Mouse (Mus musculus): Measurements from ENCODE around the gene Picalm. TPM values are rescaled to one million over a fixed set of nuclear protein-coding genes. Genes with fewer than 3 reads are reported as not detected.
A peak's percentile ranks its signal among the peaks of the same experiment; 100 is the strongest.
"Not testable (repeated sequence)": the region's sequence is repeated elsewhere in the genome, so short reads cannot be mapped to it uniquely, and the experiment has no call there.

Gene Picalm
- polyA plus RNA-seq, 3 experiments from 2014 or later, result 60.5 to 86.9 (median 80.0) TPM

GRCm38 (mm10) chr7:90132322-90132721 is 2.3 kb downstream of the Picalm start:
- no peak for ATAC-seq

GRCm38 (mm10) chr7:90136736-90137135 is 6.7 kb downstream of the Picalm start:
- no peak for ATAC-seq

GRCm38 (mm10) chr7:90138359-90138758 is 8.3 kb downstream of the Picalm start:
- peak; percentile 74 for ATAC-seq

GRCm38 (mm10) chr7:90140290-90140689 is 10.3 kb downstream of the Picalm start:
- ATAC-seq, result no peak

- ATAC-seq, result no peak
Measured at GRCm38 (mm10) chr7:90144275-90144674, 14.3 kb downstream of the Picalm start.

- no peak for ATAC-seq
Measured at GRCm38 (mm10) chr7:90144971-90145370, 15.0 kb downstream of the Picalm start.

GRCm38 (mm10) chr7:90145376-90145775 is 15.4 kb downstream of the Picalm start:
- ATAC-seq, result no peak

- ATAC-seq, result no peak
Measured at GRCm38 (mm10) chr7:90145897-90146296, 15.9 kb downstream of the Picalm start.

GRCm38 (mm10) chr7:90146321-90146720 is 16.3 kb downstream of the Picalm start:
- peak; percentile 75 for ATAC-seq

GRCm38 (mm10) chr7:90148023-90148422 is 18.0 kb downstream of the Picalm start:
- no peak for ATAC-seq

GRCm38 (mm10) chr7:90148516-90148915 is 18.5 kb downstream of the Picalm start:
- ATAC-seq, result no peak

- peak; percentile 69 for ATAC-seq
Measured at GRCm38 (mm10) chr7:90150311-90150710, 20.3 kb downstream of the Picalm start.

GRCm38 (mm10) chr7:90158034-90158433 is 28.0 kb downstream of the Picalm start:
- ATAC-seq, result no peak

- ATAC-seq, result no peak
Measured at GRCm38 (mm10) chr7:90160598-90160997, 30.6 kb downstream of the Picalm start.

GRCm38 (mm10) chr7:90164276-90164675 is 34.3 kb downstream of the Picalm start:
- no peak for ATAC-seq

- ATAC-seq, result no peak
Measured at GRCm38 (mm10) chr7:90165970-90166369, 36.0 kb downstream of the Picalm start.

- not testable (repeated sequence) for ATAC-seq
Measured at GRCm38 (mm10) chr7:90167777-90168176, 37.8 kb downstream of the Picalm start.

- no peak for ATAC-seq
Measured at GRCm38 (mm10) chr7:90173778-90174177, 43.8 kb downstream of the Picalm start.

GRCm38 (mm10) chr7:90175576-90175975 is 45.6 kb downstream of the Picalm start:
- ATAC-seq, result no peak

- ATAC-seq, result no peak
Measured at GRCm38 (mm10) chr7:90180635-90181034, 50.6 kb downstream of the Picalm start.

- no peak for ATAC-seq
Measured at GRCm38 (mm10) chr7:90200251-90200650, 70.2 kb downstream of the Picalm start.

GRCm38 (mm10) chr7:90201877-90202465 is 72.0 kb downstream of the Picalm start:
- ATAC-seq, result no peak

- no peak for ATAC-seq
Measured at GRCm38 (mm10) chr7:90203914-90204313, 73.9 kb downstream of the Picalm start.

GRCm38 (mm10) chr7:90210116-90210515 is 80.1 kb downstream of the Picalm start:
- ATAC-seq, result no peak

- no peak for ATAC-seq
Measured at GRCm38 (mm10) chr7:90210947-90211346, 80.9 kb downstream of the Picalm start.
